8 mouse cellular contexts compared by ENCODE assay signal in the genomic region with DNA sequence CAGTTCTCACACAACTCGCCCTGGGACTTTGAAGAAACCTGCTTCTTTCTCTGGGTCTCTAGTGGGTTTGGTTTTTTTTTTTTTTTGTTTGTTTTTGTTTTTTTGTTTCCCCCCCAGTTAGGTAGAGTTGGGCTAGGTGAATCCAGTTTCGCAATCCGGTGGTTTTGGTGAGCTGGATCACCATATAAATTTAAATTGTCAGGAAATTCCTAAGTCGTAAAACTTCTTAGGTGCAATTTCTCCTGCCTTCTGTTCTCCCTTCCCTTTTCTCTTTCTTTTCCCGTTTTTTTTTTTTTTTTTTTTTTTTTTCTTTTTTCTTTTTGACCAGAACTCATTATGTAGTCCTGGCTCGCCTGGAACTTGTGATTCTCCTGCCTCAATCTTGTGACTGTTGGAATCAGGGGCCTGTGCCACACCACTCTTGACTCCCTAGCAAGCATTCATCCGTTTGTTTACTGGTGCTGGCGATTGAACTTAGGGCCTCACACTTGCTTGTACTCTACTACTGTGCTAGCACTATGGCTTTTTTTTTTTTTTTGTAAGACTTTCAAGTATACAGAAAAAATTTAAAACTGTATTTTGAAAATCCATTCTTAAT. TPM values are rescaled to one million over a fixed set of nuclear protein-coding genes. Genes with fewer than 3 reads are reported as not detected.
A peak's percentile ranks its signal among the peaks of the same experiment; 100 is the strongest.
DNase-seq lines count a peak whose midpoint lies in the region; ATAC-seq and TF ChIP-seq lines count a peak whose summit lies in the region.

No protein-coding gene starts in this region.

- TF ChIP-seq CTCF in cerebellum, adult 2 months (IDR thresholded peaks at IDR 0.05; ENCODE audit: borderline replicate concordance, insufficient read depth, low read depth, low read length): no peak

- no peaks in the 10 kb centered on the region; the same call in 1 of the 2 replicates for H3K27me3 ChIP-seq in cerebellum, adult 2 months (ENCODE audit: control insufficient read depth, insufficient read depth, low read length)
- H3K27me3 ChIP-seq in limb, embryonic 11.5 days (ENCODE audit: control insufficient read depth, insufficient read depth, low read length): no peaks in the 10 kb centered on the region
- no peaks in the 10 kb centered on the region for H3K27me3 ChIP-seq in stomach, embryonic 15.5 days (replicated peaks)

- WGBS in cerebellum, adult 2 months: 20% methylated on average over 8 of the region's 8 CpGs
- 5% methylated on average over 8 of the region's 8 CpGs for WGBS in limb, embryonic 11.5 days
- 8% methylated on average over 8 of the region's 8 CpGs for WGBS in stomach, embryonic 15.5 days

- H3K9ac ChIP-seq in limb, embryonic 11.5 days (ENCODE audit: low read length): peak overlapping the region; percentile 84
- 0 out of 2 replicates have a peak overlapping the region, but pooled peaks have one; percentile 89 for H3K9ac ChIP-seq in stomach, embryonic 15.5 days

- H3K4me2 ChIP-seq in limb, embryonic 11.5 days (ENCODE audit: low read depth, severe bottlenecking): peak overlapping the region; percentile 54
- peak overlapping the region; percentile 74 for H3K4me2 ChIP-seq in stomach, embryonic 15.5 days

- no peaks in the 10 kb centered on the region for H3K9me3 ChIP-seq in limb, embryonic 11.5 days (ENCODE audit: control insufficient read depth, low read length)
- H3K9me3 ChIP-seq in stomach, embryonic 15.5 days: no peaks in the 10 kb centered on the region

- ATAC-seq in limb, embryonic 11.5 days (ENCODE audit: insufficient number of reproducible peaks, low FRiP score, low TSS enrichment, low read depth): no peak
- ATAC-seq in stomach, embryonic 15.5 days (ENCODE audit: insufficient read depth, low FRiP score, low read depth): no peak

- no peak for TF ChIP-seq POLR2A in cerebellum, adult 2 months (IDR thresholded peaks at IDR 0.05; ENCODE audit: borderline replicate concordance, insufficient read depth, low read length)

- no peak overlapping the region for H3K27ac ChIP-seq in cerebellum, adult 2 months (ENCODE audit: insufficient read depth, low read length)
- H3K27ac ChIP-seq in limb, embryonic 11.5 days (replicated peaks; ENCODE audit: low read depth, low read length): no peak overlapping the region; the same call in 1 of the 2 replicates
- H3K27ac ChIP-seq in stomach, embryonic 15.5 days: no peak overlapping the region; the same call in 1 of the 2 replicates

- peak overlapping the region; percentile 66 for H3K4me3 ChIP-seq in cerebellum, adult 2 months (replicated peaks; ENCODE audit: insufficient read depth, low read depth, low read length)
- peak overlapping the region; percentile 79 for H3K4me3 ChIP-seq in limb, embryonic 11.5 days (ENCODE audit: low read depth, low read length)
- H3K4me3 ChIP-seq in stomach, embryonic 15.5 days (replicated peaks): peak overlapping the region; percentile 95

- no peaks in the 10 kb centered on the region for H3K4me1 ChIP-seq in cerebellum, adult 2 months (ENCODE audit: control insufficient read depth, insufficient read depth, low read length)
- no peaks in the 10 kb centered on the region for H3K4me1 ChIP-seq in limb, embryonic 11.5 days (ENCODE audit: control insufficient read depth, insufficient read depth, low read length)
- H3K4me1 ChIP-seq in stomach, embryonic 15.5 days: no peaks in the 10 kb centered on the region

- peak in 1 of 2 experiments; percentile 14 for DNase-seq in cerebellum, adult 2 months
- no peak for DNase-seq in cerebellum, postnatal 25 days
- peak; percentile 8 for DNase-seq in retina, embryonic 14.5 days (ENCODE audit: low spot score)
- DNase-seq in retina, postnatal 1 day: no peak
- DNase-seq in limb, embryonic 11.5 days (ENCODE audit: low spot score): no peak
- DNase-seq in left cerebral cortex, adult 8-10 months (ENCODE audit: low spot score in 2 of 2): no peak
- DNase-seq in kidney, adult 8-10 months: no peak

- H3K36me3 ChIP-seq in limb, embryonic 11.5 days (ENCODE audit: control insufficient read depth, insufficient read depth, low read length): peaks cover 2% of the 10 kb centered on the region; the same call in 1 of the 2 replicates
- 0 out of 2 replicates have a peak, but pooled peaks cover 3% of the 10 kb centered on the region for H3K36me3 ChIP-seq in stomach, embryonic 15.5 days

RNA-seq across cellular contexts. Expression of a gene that starts 1.0 kb away (rescaled TPM):
- polyA plus RNA-seq in cerebellum, adult 2 months (2012; rRNA removed): 33.1 and 37.8 TPM in 2 replicates
- 37.0 and 40.0 TPM in 2 replicates for polyA plus RNA-seq in limb, embryonic 11.5 days (2014; fragmentation: Nextera tagmentation; extraction: Ambion mirVana)
- 97.9 and 122 TPM in 2 replicates for polyA plus RNA-seq in stomach, embryonic 15.5 days (2015; fragmentation: Nextera tagmentation; extraction: Ambion mirVana)
- 10 to 100 TPM; 26.1 to 37.7 (median 30.3) TPM for total RNA-seq in left cerebral cortex, adult 8-10 months (2022)
